Comparison of ENCODE assay signal across 8 mouse cellular contexts in the genomic region with DNA sequence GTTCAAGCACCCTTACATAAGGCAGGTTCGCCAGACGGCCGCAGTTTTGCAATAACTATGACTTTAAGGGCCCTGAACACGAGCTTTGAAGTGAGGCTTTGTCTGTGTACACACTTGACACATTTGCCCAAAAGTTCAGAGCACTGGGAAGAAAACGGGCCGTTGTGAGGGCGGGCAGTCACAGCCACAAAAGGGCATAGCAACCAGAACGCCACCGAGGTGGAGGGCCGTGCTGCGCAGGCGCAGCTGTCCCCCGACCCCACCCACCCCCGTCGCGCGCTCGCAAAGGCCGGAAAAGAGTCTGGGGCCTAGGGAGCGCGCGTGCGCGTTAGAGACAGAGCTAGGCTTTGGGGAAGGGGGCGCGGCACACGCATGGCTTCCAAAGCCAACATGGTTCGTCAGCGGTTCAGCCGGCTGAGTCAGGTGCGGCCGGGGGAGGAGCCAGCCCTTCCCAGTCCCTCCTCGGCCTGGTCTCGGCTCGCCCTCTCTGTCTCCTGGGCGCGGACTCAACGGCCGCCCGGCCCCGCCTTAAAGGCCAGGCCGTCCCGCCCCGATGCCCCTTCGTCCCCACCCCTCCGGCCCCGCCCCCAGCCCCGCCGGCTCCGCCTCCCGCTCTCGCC. TPM values are rescaled to one million over a fixed set of nuclear protein-coding genes. Genes with fewer than 3 reads are reported as not detected.
DNase-seq lines count a peak whose midpoint lies in the region; ATAC-seq lines count a peak whose summit lies in the region.

A gene (plus strand): TSS at position 296 of the 620 bp plus-strand sequence.

- WGBS in heart, embryonic 13.5 days, result under 1% methylated on average over 42 of the region's 52 CpGs
- under 1% methylated on average over 40 of the region's 52 CpGs for WGBS in liver, embryonic 12.5 days (ENCODE audit: insufficient replicate concordance)
- under 1% methylated on average over 46 of the region's 52 CpGs for WGBS in stomach, embryonic 15.5 days

- peak within 1 kb of the TSS; percentile 97 for H3K4me3 ChIP-seq in brown adipose tissue, adult 24 weeks (ENCODE audit: insufficient read depth, low read depth, low read length)
- H3K4me3 ChIP-seq in heart, embryonic 13.5 days, result peak within 1 kb of the TSS; percentile 90
- H3K4me3 ChIP-seq in liver, embryonic 12.5 days, result peak within 1 kb of the TSS; percentile 81
- peak within 1 kb of the TSS; percentile 88 for H3K4me3 ChIP-seq in stomach, embryonic 15.5 days (replicated peaks)

- peak within 1 kb of the TSS; percentile 97 for H3K27ac ChIP-seq in brown adipose tissue, adult 24 weeks (replicated peaks; ENCODE audit: low read depth, low read length)
- peak within 1 kb of the TSS; percentile 99 for H3K27ac ChIP-seq in heart, embryonic 13.5 days (replicated peaks)
- H3K27ac ChIP-seq in liver, embryonic 12.5 days, result peak within 1 kb of the TSS; percentile 95
- H3K27ac ChIP-seq in stomach, embryonic 15.5 days, result peak within 1 kb of the TSS; percentile 100

- peak within 1 kb of the TSS; percentile 94 for H3K9ac ChIP-seq in heart, embryonic 13.5 days
- H3K9ac ChIP-seq in liver, embryonic 12.5 days, result peak within 1 kb of the TSS; percentile 90
- peak within 1 kb of the TSS; percentile 77 for H3K9ac ChIP-seq in stomach, embryonic 15.5 days

- H3K4me2 ChIP-seq in heart, embryonic 13.5 days, result peak within 1 kb of the TSS; percentile 81
- peak within 1 kb of the TSS; percentile 89 for H3K4me2 ChIP-seq in liver, embryonic 12.5 days
- peak within 1 kb of the TSS; percentile 68 for H3K4me2 ChIP-seq in stomach, embryonic 15.5 days

- H3K9me3 ChIP-seq in heart, embryonic 13.5 days, result no peaks in the 10 kb centered on the region
- no peaks in the 10 kb centered on the region for H3K9me3 ChIP-seq in liver, embryonic 12.5 days (replicated peaks)
- H3K9me3 ChIP-seq in stomach, embryonic 15.5 days, result no peaks in the 10 kb centered on the region

- H3K27me3 ChIP-seq in heart, embryonic 13.5 days (replicated peaks), result no peaks in the 10 kb centered on the region
- H3K27me3 ChIP-seq in liver, embryonic 12.5 days (replicated peaks), result no peaks in the 10 kb centered on the region
- no peaks in the 10 kb centered on the region for H3K27me3 ChIP-seq in stomach, embryonic 15.5 days (replicated peaks)

- no peaks in the 10 kb centered on the region for H3K36me3 ChIP-seq in heart, embryonic 13.5 days
- no peaks in the 10 kb centered on the region for H3K36me3 ChIP-seq in liver, embryonic 12.5 days
- no peaks in the 10 kb centered on the region for H3K36me3 ChIP-seq in stomach, embryonic 15.5 days

- ATAC-seq in heart, embryonic 13.5 days (ENCODE audit: extremely low read depth, insufficient number of reproducible peaks, low FRiP score, low TSS enrichment), result peak; percentile 98
- peak; percentile 98 for ATAC-seq in liver, embryonic 12.5 days
- ATAC-seq in stomach, embryonic 15.5 days (ENCODE audit: insufficient read depth, low FRiP score, low read depth), result peak; percentile 99

- H3K4me1 ChIP-seq in brown adipose tissue, adult 24 weeks (ENCODE audit: control insufficient read depth, insufficient read depth, insufficient read length, low read length), result 0 out of 2 replicates have a peak, but pooled peaks cover 3% of the 10 kb centered on the region
- peaks cover 37% of the 10 kb centered on the region for H3K4me1 ChIP-seq in heart, embryonic 13.5 days
- H3K4me1 ChIP-seq in liver, embryonic 12.5 days, result peaks cover 41% of the 10 kb centered on the region
- H3K4me1 ChIP-seq in stomach, embryonic 15.5 days, result peaks cover 8% of the 10 kb centered on the region; the same call in 1 of the 2 replicates

- DNase-seq in CD4-positive, CD25-positive, alpha-beta regulatory T cell, adult 2 months (ENCODE audit: low read depth, low spot score), result peak; percentile 98
- peak; percentile 61 for DNase-seq in fat pad, adult 2 months (ENCODE audit: extremely low read depth, low read depth, low spot score)
- DNase-seq in kidney, postnatal 10 days, result peak; percentile 98
- peak; percentile 95 to 98 for DNase-seq in natural killer cell, adult 2 months (ENCODE audit: low spot score in 2 of 2)

RNA-seq across cellular contexts. Expression of the gene that starts here (rescaled TPM):
- polyA plus RNA-seq in brown adipose tissue, adult 24 weeks (2012; ENCODE audit: insufficient read depth, insufficient read length, missing spikeins), result 76.0 and 95.5 TPM in 2 replicates
- polyA plus RNA-seq in heart, embryonic 13.5 days (2015; fragmentation: Nextera tagmentation; extraction: Ambion mirVana), result 79.8 and 94.2 TPM in 2 replicates
- polyA plus RNA-seq in liver, embryonic 12.5 days (2016; fragmentation: Nextera tagmentation; extraction: Ambion mirVana), result 50.5 and 51.2 TPM in 2 replicates
- polyA plus RNA-seq in stomach, embryonic 15.5 days (2015; fragmentation: Nextera tagmentation; extraction: Ambion mirVana), result 162 and 165 TPM in 2 replicates

Comparison
In these comparisons a context has a peak if more than half of its experiments do, and no peak if none do; other contexts are left out.
1. Peak in every context shown above with its lines: DNase-seq, ATAC-seq, H3K4me3 ChIP-seq and H3K27ac ChIP-seq.